Comparison of ENCODE assay signal across 13 mouse cellular contexts in the genomic region with DNA sequence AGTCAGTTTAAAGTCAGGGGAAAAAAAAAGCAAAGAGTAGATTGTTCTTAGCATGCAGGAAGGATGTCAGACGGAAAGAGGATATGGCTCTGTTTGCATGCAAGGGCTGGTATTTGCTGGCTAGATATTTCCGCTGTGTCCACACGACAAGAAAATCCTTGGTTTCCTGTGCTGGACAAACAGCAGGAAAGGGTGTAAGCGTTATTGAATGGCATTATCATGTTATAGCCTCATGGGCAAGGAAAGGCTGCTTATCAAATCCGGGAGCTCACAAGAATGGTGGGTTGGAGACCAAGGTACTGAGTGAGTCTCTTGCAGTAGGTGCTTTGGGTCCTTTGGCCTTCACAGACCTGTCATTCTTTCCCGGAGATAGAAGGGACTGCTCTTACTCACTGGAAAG.
DNase-seq lines count a peak whose midpoint lies in the region; ATAC-seq and TF ChIP-seq lines count a peak whose summit lies in the region.
"Had no signal": no experiment of that assay in that cellular context is flagged by ENCODE, and none has a peak within 500 bp of the region (broad histone marks: within the 10 kb centered on the region; RNA-seq: fewer than 3 reads in every experiment).

No protein-coding gene starts in this region.

- H3K9me3 ChIP-seq in liver, embryonic 16.5 days (replicated peaks; ENCODE audit: control insufficient read depth, low read length) = no peaks in the 10 kb centered on the region
- H3K9me3 ChIP-seq: hindbrain, embryonic 15.5 days; neural tube, embryonic 13.5 days had no signal

- no peaks in the 10 kb centered on the region for H3K27me3 ChIP-seq in liver, adult 2 months (ENCODE audit: control insufficient read depth, insufficient read depth, low read length)
- no peaks in the 10 kb centered on the region for H3K27me3 ChIP-seq in liver, embryonic 16.5 days (ENCODE audit: control insufficient read depth, insufficient read depth, low read depth, low read length)
- H3K27me3 ChIP-seq: hindbrain, embryonic 15.5 days; neural tube, embryonic 13.5 days had no signal

- no peak overlapping the region for H3K4me3 ChIP-seq in liver, adult 2 months (ENCODE audit: insufficient read depth, low read depth, low read length)
- H3K4me3 ChIP-seq in liver, embryonic 16.5 days (ENCODE audit: low read depth, low read length) = no peak overlapping the region
- H3K4me3 ChIP-seq: erythroblast, embryonic 14.5 days; hindbrain, embryonic 15.5 days; neural tube, embryonic 13.5 days had no signal

- H3K79me2 ChIP-seq in liver, adult 2 months (ENCODE audit: control insufficient read depth, insufficient read depth, low read length) = no peaks in the 10 kb centered on the region

- H3K27ac ChIP-seq in liver, adult 2 months (replicated peaks; ENCODE audit: insufficient read depth, low read depth, low read length) = peak overlapping the region; percentile 78
- H3K27ac ChIP-seq in liver, embryonic 16.5 days (ENCODE audit: low read length) = no peak overlapping the region
- H3K27ac ChIP-seq: hindbrain, embryonic 15.5 days; neural tube, embryonic 13.5 days had no signal

- peak; percentile 18 to 67 for DNase-seq in adrenal gland, adult (ENCODE audit: inconsistent age in 2 of 2, low spot score in 1 of 2)
- no peak for DNase-seq in adrenal gland, postnatal 25 days
- DNase-seq in liver, adult 2 months (ENCODE audit: extremely low read depth, low read depth, low spot score) = peak; percentile 27
- no peak for DNase-seq in liver
- no peak for DNase-seq in left cerebral cortex, adult 18-20 months (ENCODE audit: low spot score in 2 of 2)
- no peak for DNase-seq in thymus, postnatal 10 days (ENCODE audit: low spot score in 2 of 2)
- DNase-seq in right cerebral cortex, postnatal 14 days = no peak
- DNase-seq: retina, postnatal 1 day; spleen, adult 18-20 months had no signal

- H3K4me2 ChIP-seq in liver, embryonic 16.5 days (ENCODE audit: low read depth, low read length) = no peak overlapping the region
- H3K4me2 ChIP-seq: hindbrain, embryonic 15.5 days; neural tube, embryonic 13.5 days had no signal

- H3K36me3 ChIP-seq in liver, adult 2 months (ENCODE audit: control insufficient read depth, insufficient read depth, low read length) = no peaks in the 10 kb centered on the region
- no peaks in the 10 kb centered on the region for H3K36me3 ChIP-seq in liver, embryonic 16.5 days (ENCODE audit: control insufficient read depth, insufficient read depth)
- H3K36me3 ChIP-seq: hindbrain, embryonic 15.5 days; neural tube, embryonic 13.5 days had no signal

- no peak for TF ChIP-seq CTCF in liver, adult 2 months (IDR thresholded peaks at IDR 0.05; ENCODE audit: low read depth, low read length)

- ATAC-seq in liver, embryonic 16.5 days (ENCODE audit: low read depth) = peak; percentile 54

- peaks cover 4% of the 10 kb centered on the region for H3K4me1 ChIP-seq in liver, adult 2 months (ENCODE audit: control insufficient read depth, insufficient read depth, low read length)
- H3K4me1 ChIP-seq in liver, embryonic 16.5 days (ENCODE audit: control insufficient read depth, low read depth, low read length) = no peaks in the 10 kb centered on the region

- no peak for TF ChIP-seq POLR2A in liver, adult 2 months (IDR thresholded peaks at IDR 0.05; ENCODE audit: extremely low read depth, insufficient read depth, low read length)

- 75% methylated on average over 6 of the region's 6 CpGs for WGBS in liver, adult 2 months
- 24% methylated on average over 6 of the region's 6 CpGs for WGBS in liver, embryonic 16.5 days (ENCODE audit: insufficient replicate concordance)

- no peak overlapping the region for H3K9ac ChIP-seq in liver, adult 2 months (ENCODE audit: low read depth, low read length)
- no peak overlapping the region for H3K9ac ChIP-seq in liver, embryonic 16.5 days (ENCODE audit: low read depth, low read length)
- H3K9ac ChIP-seq: hindbrain, embryonic 15.5 days; neural tube, embryonic 13.5 days had no signal

Comparison
In these comparisons a context has a peak if more than half of its experiments do, and no peak if none do; other contexts are left out.
1. DNase-seq: peak in adrenal gland, adult (2 of 2) and liver, adult 2 months (single experiment); none in adrenal gland, postnatal 25 days (single experiment), liver (single experiment), left cerebral cortex, adult 18-20 months (0 of 2), thymus, postnatal 10 days (0 of 2) and right cerebral cortex, postnatal 14 days (single experiment).